Mouse (Mus musculus) liver, embryonic 14.5 days (tissue): ENCODE results near the gene Clasp1.

Experiments
- CTCF ChIP-seq: IDR thresholded peaks from 2 replicates; pipeline ENCODE4 v1.5.1; 2016; ENCODE audit warnings: antibody characterized with exemption, low read depth, control low read depth
- EP300 ChIP-seq: IDR thresholded peaks from 2 replicates; pipeline ENCODE4 v1.6.1; 2016; ENCODE audit warnings: antibody characterized with exemption, low read depth

- no peak for TF ChIP-seq CTCF
- no peak for TF ChIP-seq EP300
These were observed 200.9 kb downstream of the Clasp1 start for GRCm38 (mm10) chr1:118589721-118590120.
